Mouse (Mus musculus) liver, embryonic 15.5 days (tissue): ENCODE results near the gene Tmem91. TPM values are rescaled to one million over a fixed set of nuclear protein-coding genes. Genes with fewer than 3 reads are reported as not detected.
"Not testable (repeated sequence)": the region's sequence is repeated elsewhere in the genome, so short reads cannot be mapped to it uniquely, and the experiment has no call there.

Experiments used
- ATAC-seq: fragments of 200-750 bp; cut with Nextera tagmentation; 2 replicates; pipeline ENCODE4 v1.8.0; 2017; ENCODE audit warnings: moderate number of reproducible peaks, mild to moderate bottlenecking, moderate library complexity; ENCODE audit not compliant: insufficient read depth
- H3K27ac ChIP-seq: fragments of 300-500 bp; sonication (generic); replicated peaks from 2 replicates; pipeline ENCODE4 v1.5.1; 2015; ENCODE audit warnings: mild to moderate bottlenecking, inconsistent platforms
- H3K27me3 ChIP-seq: fragments of 300-500 bp; sonication (generic); 2 replicates; pipeline ENCODE4 v1.6.1; 2015; ENCODE audit warnings: mild to moderate bottlenecking, inconsistent platforms
- H3K36me3 ChIP-seq: fragments of 300-500 bp; sonication (generic); replicated peaks from 2 replicates; pipeline ENCODE4 v1.6.1; 2015; ENCODE audit warnings: moderate library complexity, mild to moderate bottlenecking, inconsistent platforms
- H3K4me1 ChIP-seq: fragments of 300-500 bp; sonication (generic); replicated peaks from 2 replicates; pipeline ENCODE4 v1.6.1; 2015; ENCODE audit warnings: inconsistent platforms
- H3K4me2 ChIP-seq: fragments of 300-500 bp; sonication (generic); 2 replicates; pipeline ENCODE4 v1.6.1; 2015; ENCODE audit warnings: moderate library complexity, mild to moderate bottlenecking, inconsistent platforms
- H3K4me3 ChIP-seq: fragments of 300-500 bp; sonication (generic); replicated peaks from 2 replicates; pipeline ENCODE4 v1.5.1; 2015; ENCODE audit warnings: mild to moderate bottlenecking, inconsistent platforms
- H3K9ac ChIP-seq: fragments of 300-500 bp; sonication (generic); 2 replicates; pipeline ENCODE4 v1.6.1; 2015; ENCODE audit warnings: moderate library complexity, mild to moderate bottlenecking, inconsistent platforms
- H3K9me3 ChIP-seq: fragments of 300-500 bp; sonication (generic); replicated peaks from 2 replicates; pipeline ENCODE4 v1.6.1; 2016; ENCODE audit warnings: inconsistent platforms
- WGBS: fragments of 180-500 bp; shearing (Covaris S2); methylation state at CpG from one replicate; pipeline ENCODE4 v1.1.7; 2015; ENCODE audit warnings: mixed read lengths; ENCODE audit not compliant: insufficient replicate concordance; 5-methylcytosine and 5-hydroxymethylcytosine counted together
- polyA plus RNA-seq: library from polyadenylated mRNA; unstranded; fragments of >200 nt; fragmentation: Nextera tagmentation; extraction: Ambion mirVana; gene quantifications from 2 replicates; pipeline ENCODE4 v1.2.1, GENCODE M21; 2015

Gene Tmem91
- 0.96 and 1.0 TPM in 2 replicates for polyA plus RNA-seq

DNA sequence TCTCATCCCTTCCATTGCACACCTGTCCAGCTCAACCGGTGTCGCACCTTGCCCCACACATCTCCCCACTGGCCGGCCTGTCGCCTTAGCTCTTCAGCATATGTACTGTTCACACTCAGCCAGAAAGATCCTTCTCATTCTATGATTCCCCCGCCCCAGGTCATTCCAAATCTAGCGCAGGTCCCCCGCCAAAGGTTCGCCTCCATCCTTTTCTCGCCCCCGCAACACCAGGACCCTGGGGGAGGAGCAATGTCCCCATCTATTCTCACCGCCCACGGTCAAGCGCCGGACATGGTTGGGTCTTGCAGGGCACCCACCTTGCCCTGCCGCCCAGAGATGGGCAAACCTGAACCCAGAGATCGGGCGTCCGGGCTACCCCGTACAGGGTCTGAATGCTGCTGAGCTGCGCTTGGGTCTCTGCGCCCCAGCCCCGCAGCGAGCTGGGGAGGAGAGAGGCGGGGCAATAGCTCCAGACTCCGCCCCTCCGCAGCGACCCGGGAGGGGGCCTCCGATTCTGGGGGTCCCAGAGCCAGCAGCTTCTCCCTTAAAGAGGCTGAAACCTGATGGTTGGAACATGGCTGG, at the start of gene Tmem91:
TSS of gene Tmem91 (minus strand) at position 448 of the 582 bp plus-strand sequence.
- no peaks in the 10 kb centered on the region for H3K36me3 ChIP-seq
- H3K27me3 ChIP-seq: peaks cover 41% of the 10 kb centered on the region
- H3K4me3 ChIP-seq: peak within 1 kb of the TSS; percentile 39
- no peak for ATAC-seq
- no peak within 1 kb of the TSS for H3K27ac ChIP-seq
- H3K4me1 ChIP-seq: peaks cover 26% of the 10 kb centered on the region
- no peak within 1 kb of the TSS for H3K9ac ChIP-seq
- H3K4me2 ChIP-seq: peak within 1 kb of the TSS; percentile 66
- 1% methylated on average over 29 of the region's 29 CpGs for WGBS
- H3K9me3 ChIP-seq: no peaks in the 10 kb centered on the region

GRCm38 (mm10) chr7:25721776-25722175, 46.8 kb upstream of the Tmem91 start:
- H3K27me3 ChIP-seq, ATAC-seq, H3K4me3 ChIP-seq, H3K9me3 ChIP-seq: not testable (repeated sequence)
- peaks cover 75% of the 10 kb centered on the region for H3K36me3 ChIP-seq
- 0 out of 2 replicates have a peak overlapping the region, but pooled peaks have one; percentile 21 for H3K9ac ChIP-seq
- peak overlapping the region; percentile 23; the same call in 1 of the 2 replicates for H3K4me2 ChIP-seq
- peaks cover 52% of the 10 kb centered on the region for H3K4me1 ChIP-seq
- peak overlapping the region; percentile 69 for H3K27ac ChIP-seq

GRCm38 (mm10) chr7:25720760-25721159, 45.8 kb upstream of the Tmem91 start:
- Histone ChIP-seq H3K36me3 (peaks cover 75% of the 10 kb centered on the region), H3K27ac (0 out of 2 replicates have a peak overlapping the region, but pooled peaks have one; percentile 9), H3K9me3 (no peaks in the 10 kb centered on the region), H3K4me3 (no peak overlapping the region), H3K4me2 (no peak overlapping the region), H3K4me1 (peaks cover 53% of the 10 kb centered on the region), H3K27me3 (no peaks in the 10 kb centered on the region), H3K9ac (no peak overlapping the region)
- WGBS: 83% methylated on average over 5 of the region's 5 CpGs
- ATAC-seq: no peak

- peak overlapping the region; percentile 80 for H3K4me2 ChIP-seq
- H3K9ac ChIP-seq: no peak overlapping the region; the same call in 1 of the 2 replicates
- H3K9me3 ChIP-seq: no peaks in the 10 kb centered on the region
- 48% methylated on average over 10 of the region's 10 CpGs for WGBS
- 0 out of 2 replicates have a peak, but pooled peaks have one; percentile 3 for ATAC-seq
- H3K4me3 ChIP-seq: peak overlapping the region; percentile 76
- H3K27ac ChIP-seq: peak overlapping the region; percentile 84
- peaks cover 53% of the 10 kb centered on the region for H3K4me1 ChIP-seq
- H3K36me3 ChIP-seq: peaks cover 75% of the 10 kb centered on the region
- no peaks in the 10 kb centered on the region for H3K27me3 ChIP-seq
Observed at GRCm38 (mm10) chr7:25719761-25720610, 45.0 kb upstream of the Tmem91 start.

- Histone ChIP-seq H3K9ac (peak within 1 kb of the TSS; percentile 77), H3K4me3 (peak within 1 kb of the TSS; percentile 76), H3K36me3 (peaks cover 75% of the 10 kb centered on the region), H3K27ac (peak within 1 kb of the TSS; percentile 84), H3K27me3 (no peaks in the 10 kb centered on the region), H3K4me1 (peaks cover 53% of the 10 kb centered on the region), H3K4me2 (peak within 1 kb of the TSS; percentile 80), H3K9me3 (no peaks in the 10 kb centered on the region)
- ATAC-seq: peak; percentile 78
- 2% methylated on average over 32 of the region's 32 CpGs for WGBS
Observed at GRCm38 (mm10) chr7:25718788-25719417, 43.9 kb upstream of the Tmem91 start, which contains the start of gene Ccdc97. TSS of gene Ccdc97 (minus strand) at chr7:25719088.

DNA sequence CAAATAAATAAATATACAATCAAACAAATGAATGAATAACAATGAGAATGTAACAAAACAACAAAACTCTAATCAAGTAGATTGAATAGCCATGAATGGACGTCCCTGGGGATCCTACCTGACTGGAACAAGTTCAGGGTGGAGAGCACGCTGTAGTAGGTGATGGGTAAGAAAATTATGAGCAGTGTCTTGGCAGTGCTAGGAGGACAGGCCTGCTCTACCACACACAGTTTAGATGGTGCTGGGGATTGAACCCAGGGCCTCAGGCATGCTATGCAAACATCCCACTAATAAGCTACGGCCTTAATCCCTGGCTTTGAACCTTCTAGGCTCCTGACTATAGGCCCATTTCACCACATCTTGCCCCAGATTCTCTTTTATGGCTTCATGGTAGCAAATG, 42.5 kb upstream of the Tmem91 start:
- Histone ChIP-seq H3K4me3 (peak overlapping the region; percentile 76), H3K27me3 (no peaks in the 10 kb centered on the region), H3K9ac (peak overlapping the region; percentile 77; the same call in 1 of the 2 replicates), H3K4me2 (peak overlapping the region; percentile 80), H3K36me3 (peaks cover 75% of the 10 kb centered on the region), H3K27ac (no peak overlapping the region), H3K4me1 (peaks cover 45% of the 10 kb centered on the region), H3K9me3 (no peaks in the 10 kb centered on the region)
- 75% methylated on average over 3 of the region's 3 CpGs for WGBS
- no peak for ATAC-seq

- H3K4me1 ChIP-seq: peaks cover 51% of the 10 kb centered on the region
- WGBS: 91% methylated on average over 22 of the region's 22 CpGs
- H3K9me3 ChIP-seq: no peaks in the 10 kb centered on the region
- H3K27ac ChIP-seq: no peak overlapping the region
- peaks cover 68% of the 10 kb centered on the region for H3K36me3 ChIP-seq
- no peak overlapping the region for H3K4me2 ChIP-seq
- no peak for ATAC-seq
- no peaks in the 10 kb centered on the region for H3K27me3 ChIP-seq
- H3K9ac ChIP-seq: no peak overlapping the region
- H3K4me3 ChIP-seq: no peak overlapping the region
Observed at GRCm38 (mm10) chr7:25715731-25716271, 40.8 kb upstream of the Tmem91 start.

- Histone ChIP-seq H3K4me2 (no peak overlapping the region), H3K4me1 (peaks cover 51% of the 10 kb centered on the region), H3K27me3 (no peaks in the 10 kb centered on the region), H3K27ac (no peak overlapping the region), H3K36me3 (peaks cover 58% of the 10 kb centered on the region), H3K4me3 (no peak overlapping the region), H3K9ac (no peak overlapping the region), H3K9me3 (no peaks in the 10 kb centered on the region)
- 85% methylated on average over 8 of the region's 8 CpGs for WGBS
- no peak for ATAC-seq
Observed at GRCm38 (mm10) chr7:25714581-25714980, 39.6 kb upstream of the Tmem91 start.

DNA sequence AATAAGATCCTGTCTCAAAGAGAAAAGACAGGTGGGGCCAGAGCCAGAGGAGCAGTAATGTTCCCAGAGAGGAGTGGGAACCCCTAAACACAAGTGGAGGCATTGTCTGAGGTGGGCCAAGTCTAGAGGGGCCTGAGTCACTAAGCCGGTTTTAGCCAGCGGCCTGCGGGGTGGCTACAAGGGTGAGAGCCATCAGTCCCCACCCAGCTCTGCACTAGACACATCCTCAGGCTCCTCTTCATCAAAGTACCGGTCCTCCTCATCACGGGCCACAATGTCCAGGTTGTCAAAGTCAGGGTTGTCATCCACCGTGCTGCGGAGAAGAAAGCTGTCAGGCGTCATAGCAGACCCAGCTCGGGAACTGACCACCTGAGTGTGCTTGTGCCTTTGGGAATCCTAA, 37.8 kb upstream of the Tmem91 start:
- no peak for ATAC-seq
- Histone ChIP-seq H3K27ac (no peak overlapping the region), H3K4me1 (peaks cover 44% of the 10 kb centered on the region), H3K9ac (no peak overlapping the region), H3K4me2 (no peak overlapping the region), H3K9me3 (no peaks in the 10 kb centered on the region), H3K27me3 (no peaks in the 10 kb centered on the region), H3K4me3 (no peak overlapping the region), H3K36me3 (peaks cover 58% of the 10 kb centered on the region)
- WGBS: 79% methylated on average over 9 of the region's 9 CpGs

DNA sequence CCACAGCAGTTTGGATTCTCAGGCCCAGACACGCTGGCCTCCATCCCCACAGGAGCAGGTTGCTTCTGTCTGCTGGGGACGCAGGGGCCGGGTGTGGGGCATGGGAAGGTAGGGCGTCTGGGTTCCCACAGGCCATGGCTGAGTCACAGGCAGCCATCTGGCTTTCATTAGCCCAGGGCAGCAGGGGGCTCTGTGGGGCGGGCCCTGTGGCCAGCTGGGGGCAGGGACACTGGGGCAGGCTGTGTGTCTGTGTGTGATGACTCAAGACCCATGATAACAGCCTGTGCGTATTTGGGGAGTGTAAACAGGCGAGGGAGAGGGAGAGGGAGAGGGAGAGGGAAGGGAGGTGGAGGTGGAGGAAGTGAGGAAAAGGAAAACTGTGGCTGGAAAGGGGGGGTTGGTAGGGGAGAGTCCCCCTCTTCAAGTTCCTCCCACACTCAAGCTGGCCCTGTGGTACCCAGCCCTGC, 36.8 kb upstream of the Tmem91 start:
- Histone ChIP-seq H3K4me1 (peaks cover 44% of the 10 kb centered on the region), H3K9me3 (no peaks in the 10 kb centered on the region), H3K4me3 (no peak overlapping the region), H3K36me3 (peaks cover 52% of the 10 kb centered on the region), H3K9ac (no peak overlapping the region), H3K27me3 (no peaks in the 10 kb centered on the region), H3K27ac (peak overlapping the region; percentile 45; the same call in 1 of the 2 replicates), H3K4me2 (no peak overlapping the region)
- peak; percentile 31; the same call in 1 of the 2 replicates for ATAC-seq
- WGBS: 24% methylated on average over 7 of the region's 7 CpGs
